Mouse (Mus musculus): Measurements from ENCODE around the gene Arhgdia. TPM values are rescaled to one million over a fixed set of nuclear protein-coding genes. Genes with fewer than 3 reads are reported as not detected.

Arhgdia gene
- polyA plus RNA-seq, 1 experiment, result 269 TPM

GRCm38 (mm10) chr11:120609250-120609649 lies 27.8 kb upstream of the Arhgdia start:
- Histone ChIP-seq H3K9ac (ENCODE audit: low read depth, poor library complexity, severe bottlenecking) (no peak overlapping the region), H3K27ac (ENCODE audit: insufficient read depth, low read length) (no peak overlapping the region), H3K4me1 (ENCODE audit: control insufficient read depth, insufficient read depth, low read length) (no peaks in the 10 kb centered on the region), H3K27me3 (ENCODE audit: control insufficient read depth, insufficient read depth, low read length, poor library complexity, severe bottlenecking) (no peaks in the 10 kb centered on the region), H3K36me3 (ENCODE audit: control insufficient read depth, insufficient read depth, low read length, poor library complexity, severe bottlenecking) (peaks cover 17% of the 10 kb centered on the region), H3K4me3 (ENCODE audit: low read depth, low read length) (no peak overlapping the region), H3K9me3 (replicated peaks; ENCODE audit: control insufficient read depth, insufficient read depth, low read length, poor library complexity, severe bottlenecking) (no peaks in the 10 kb centered on the region)
- TF ChIP-seq POLR2A (IDR thresholded peaks at IDR 0.05; ENCODE audit: insufficient read depth, low read length) (no peak), EP300 (IDR thresholded peaks at IDR 0.05; ENCODE audit: insufficient read depth, low read depth, low read length) (no peak), CTCF (IDR thresholded peaks at IDR 0.05; ENCODE audit: low read depth, low read length) (no peak)

- TF ChIP-seq CTCF (IDR thresholded peaks at IDR 0.05; ENCODE audit: low read depth, low read length) (no peak), EP300 (IDR thresholded peaks at IDR 0.05; ENCODE audit: insufficient read depth, low read depth, low read length) (no peak), POLR2A (IDR thresholded peaks at IDR 0.05; ENCODE audit: insufficient read depth, low read length) (no peak)
- Histone ChIP-seq H3K27ac (ENCODE audit: insufficient read depth, low read length) (no peak within 1 kb of the TSS), H3K36me3 (ENCODE audit: control insufficient read depth, insufficient read depth, low read length, poor library complexity, severe bottlenecking) (peaks cover 22% of the 10 kb centered on the region)
These were observed 27.0 kb upstream of the Arhgdia start, which contains the start of gene Npb for GRCm38 (mm10) chr11:120608241-120609034. Gene Npb (plus strand): TSS chr11:120608477.

GRCm38 (mm10) chr11:120606764-120607163 lies 25.3 kb upstream of the Arhgdia start:
- peaks cover 23% of the 10 kb centered on the region for H3K36me3 ChIP-seq (ENCODE audit: control insufficient read depth, insufficient read depth, low read length, poor library complexity, severe bottlenecking)
- no peak overlapping the region for H3K4me3 ChIP-seq (ENCODE audit: low read depth, low read length)
- no peaks in the 10 kb centered on the region for H3K4me1 ChIP-seq (ENCODE audit: control insufficient read depth, insufficient read depth, low read length)
- no peak overlapping the region for H3K9ac ChIP-seq (ENCODE audit: low read depth, poor library complexity, severe bottlenecking)
- H3K27me3 ChIP-seq (ENCODE audit: control insufficient read depth, insufficient read depth, low read length, poor library complexity, severe bottlenecking), result no peaks in the 10 kb centered on the region
- TF ChIP-seq POLR2A (IDR thresholded peaks at IDR 0.05; ENCODE audit: insufficient read depth, low read length) (no peak), CTCF (IDR thresholded peaks at IDR 0.05; ENCODE audit: low read depth, low read length) (no peak), EP300 (IDR thresholded peaks at IDR 0.05; ENCODE audit: insufficient read depth, low read depth, low read length) (no peak)
- no peaks in the 10 kb centered on the region for H3K9me3 ChIP-seq (replicated peaks; ENCODE audit: control insufficient read depth, insufficient read depth, low read length, poor library complexity, severe bottlenecking)
- H3K27ac ChIP-seq (ENCODE audit: insufficient read depth, low read length), result no peak overlapping the region

More at GRCm38 (mm10) chr11:120608241-120609034, 27.0 kb upstream of the Arhgdia start, which contains the start of gene Npb:
- Histone ChIP-seq H3K27me3 (ENCODE audit: control insufficient read depth, insufficient read depth, low read length, poor library complexity, severe bottlenecking) (no peaks in the 10 kb centered on the region), H3K4me1 (ENCODE audit: control insufficient read depth, insufficient read depth, low read length) (no peaks in the 10 kb centered on the region), H3K9ac (ENCODE audit: low read depth, poor library complexity, severe bottlenecking) (peak within 1 kb of the TSS; percentile 61), H3K4me3 (ENCODE audit: low read depth, low read length) (peak within 1 kb of the TSS; percentile 28), H3K9me3 (replicated peaks; ENCODE audit: control insufficient read depth, insufficient read depth, low read length, poor library complexity, severe bottlenecking) (no peaks in the 10 kb centered on the region)

- Histone ChIP-seq H3K9ac (ENCODE audit: low read depth, poor library complexity, severe bottlenecking) (no peak overlapping the region), H3K27me3 (ENCODE audit: control insufficient read depth, insufficient read depth, low read length, poor library complexity, severe bottlenecking) (no peaks in the 10 kb centered on the region), H3K36me3 (ENCODE audit: control insufficient read depth, insufficient read depth, low read length, poor library complexity, severe bottlenecking) (peaks cover 24% of the 10 kb centered on the region), H3K4me3 (ENCODE audit: low read depth, low read length) (no peak overlapping the region), H3K9me3 (replicated peaks; ENCODE audit: control insufficient read depth, insufficient read depth, low read length, poor library complexity, severe bottlenecking) (no peaks in the 10 kb centered on the region), H3K4me1 (ENCODE audit: control insufficient read depth, insufficient read depth, low read length) (no peaks in the 10 kb centered on the region), H3K27ac (ENCODE audit: insufficient read depth, low read length) (no peak overlapping the region)
- no peak for TF ChIP-seq CTCF (IDR thresholded peaks at IDR 0.05; ENCODE audit: low read depth, low read length)
- no peak for TF ChIP-seq POLR2A (IDR thresholded peaks at IDR 0.05; ENCODE audit: insufficient read depth, low read length)
- no peak for TF ChIP-seq EP300 (IDR thresholded peaks at IDR 0.05; ENCODE audit: insufficient read depth, low read depth, low read length)
These were observed 24.2 kb upstream of the Arhgdia start for GRCm38 (mm10) chr11:120605667-120606066.

- Histone ChIP-seq H3K4me1 (ENCODE audit: control insufficient read depth, insufficient read depth, low read length) (no peaks in the 10 kb centered on the region), H3K4me3 (ENCODE audit: low read depth, low read length) (no peak overlapping the region), H3K9me3 (replicated peaks; ENCODE audit: control insufficient read depth, insufficient read depth, low read length, poor library complexity, severe bottlenecking) (no peaks in the 10 kb centered on the region), H3K9ac (ENCODE audit: low read depth, poor library complexity, severe bottlenecking) (no peak overlapping the region), H3K36me3 (ENCODE audit: control insufficient read depth, insufficient read depth, low read length, poor library complexity, severe bottlenecking) (peaks cover 24% of the 10 kb centered on the region), H3K27me3 (ENCODE audit: control insufficient read depth, insufficient read depth, low read length, poor library complexity, severe bottlenecking) (no peaks in the 10 kb centered on the region), H3K27ac (ENCODE audit: insufficient read depth, low read length) (no peak overlapping the region)
- TF ChIP-seq EP300 (IDR thresholded peaks at IDR 0.05; ENCODE audit: insufficient read depth, low read depth, low read length) (no peak), POLR2A (IDR thresholded peaks at IDR 0.05; ENCODE audit: insufficient read depth, low read length) (no peak), CTCF (IDR thresholded peaks at IDR 0.05; ENCODE audit: low read depth, low read length) (no peak)
These were observed 22.1 kb upstream of the Arhgdia start for GRCm38 (mm10) chr11:120603545-120603944.

GRCm38 (mm10) chr11:120600716-120601115 lies 19.3 kb upstream of the Arhgdia start:
- Histone ChIP-seq H3K27me3 (ENCODE audit: control insufficient read depth, insufficient read depth, low read length, poor library complexity, severe bottlenecking) (no peaks in the 10 kb centered on the region), H3K36me3 (ENCODE audit: control insufficient read depth, insufficient read depth, low read length, poor library complexity, severe bottlenecking) (peaks cover 37% of the 10 kb centered on the region), H3K4me3 (ENCODE audit: low read depth, low read length) (no peak overlapping the region), H3K9ac (ENCODE audit: low read depth, poor library complexity, severe bottlenecking) (no peak overlapping the region), H3K9me3 (replicated peaks; ENCODE audit: control insufficient read depth, insufficient read depth, low read length, poor library complexity, severe bottlenecking) (no peaks in the 10 kb centered on the region), H3K27ac (ENCODE audit: insufficient read depth, low read length) (no peak overlapping the region), H3K4me1 (ENCODE audit: control insufficient read depth, insufficient read depth, low read length) (peaks cover 1% of the 10 kb centered on the region)
- TF ChIP-seq EP300 (IDR thresholded peaks at IDR 0.05; ENCODE audit: insufficient read depth, low read depth, low read length), result no peak
- TF ChIP-seq POLR2A (IDR thresholded peaks at IDR 0.05; ENCODE audit: insufficient read depth, low read length), result no peak
- no peak for TF ChIP-seq CTCF (IDR thresholded peaks at IDR 0.05; ENCODE audit: low read depth, low read length)
